Mouse (Mus musculus) embryonic fibroblast, embryonic 13.5 days (primary cell): ENCODE data around the gene Pde4d. TPM values are rescaled to one million over a fixed set of nuclear protein-coding genes. Genes with fewer than 3 reads are reported as not detected.

ENCODE experiments used
- H3K27ac ChIP-seq: 2 replicates; pipeline ENCODE4 v1.5.1; 2012; ENCODE audit warnings: low read length, control low read depth, inconsistent platforms; ENCODE audit not compliant: insufficient read depth
- H3K4me1 ChIP-seq: 2 replicates; pipeline ENCODE4 v1.6.1; 2011; ENCODE audit warnings: low read length; ENCODE audit not compliant: control insufficient read depth, insufficient read depth
- H3K4me3 ChIP-seq: 2 replicates; pipeline ENCODE4 v1.5.1; 2011; ENCODE audit warnings: mild to moderate bottlenecking, control low read depth, low read length; ENCODE audit not compliant: insufficient read depth
- CTCF ChIP-seq: IDR thresholded peaks from 2 replicates; pipeline ENCODE4 v1.5.1; 2011; ENCODE audit warnings: mild to moderate bottlenecking, control low read depth, low read length, moderate library complexity, borderline replicate concordance; ENCODE audit not compliant: insufficient read depth
- POLR2A ChIP-seq: IDR thresholded peaks from 2 replicates; pipeline ENCODE4 v1.6.1; 2011; ENCODE audit warnings: low read depth, mild to moderate bottlenecking, control low read depth, low read length, moderate library complexity
- polyA plus RNA-seq: library from polyadenylated mRNA; stranded (reverse); fragments of >200 nt; gene quantifications from 2 replicates; pipeline ENCODE4 v1.2.4, GENCODE M21; 2011; ENCODE audit warnings: low read depth; ENCODE audit not compliant: missing spikeins, insufficient read length

Gene Pde4d
- polyA plus RNA-seq, 1 experiment: 26.9 TPM

- no peak overlapping the region for H3K27ac ChIP-seq
- no peak for TF ChIP-seq POLR2A
- no peak for TF ChIP-seq CTCF
- H3K4me1 ChIP-seq: no peaks in the 10 kb centered on the region
- no peak overlapping the region for H3K4me3 ChIP-seq
Measured at GRCm38 (mm10) chr13:109362340-109362739, 912.6 kb downstream of the Pde4d start.

GRCm38 (mm10) chr13:109374465-109374864, 924.7 kb downstream of the Pde4d start:
- H3K4me3 ChIP-seq: no peak overlapping the region
- TF ChIP-seq POLR2A (no peak), CTCF (no peak)
- no peak overlapping the region for H3K27ac ChIP-seq
- no peaks in the 10 kb centered on the region for H3K4me1 ChIP-seq

DNA sequence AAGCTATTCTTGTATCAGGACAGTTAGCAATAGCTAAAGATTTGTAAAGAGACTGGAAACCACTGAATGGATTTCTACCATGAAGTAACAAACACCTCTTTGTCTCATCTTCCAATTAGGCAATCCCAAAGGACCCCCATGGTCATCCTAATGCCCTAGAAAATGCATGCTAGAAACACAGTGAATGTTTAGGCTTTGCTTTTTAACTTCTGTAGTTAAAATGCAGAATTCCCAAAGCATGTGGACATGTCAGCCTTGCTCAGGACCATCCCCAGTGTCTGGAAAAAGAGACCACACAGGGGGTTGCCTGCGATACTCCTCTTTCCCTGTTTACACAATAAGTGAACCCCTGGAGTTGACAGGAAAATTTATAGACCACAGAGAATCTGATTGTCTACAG, 926.9 kb downstream of the Pde4d start:
- H3K27ac ChIP-seq: no peak overlapping the region
- no peaks in the 10 kb centered on the region for H3K4me1 ChIP-seq
- TF ChIP-seq CTCF (no peak), POLR2A (no peak)
- no peak overlapping the region for H3K4me3 ChIP-seq

GRCm38 (mm10) chr13:109380149-109380548, 930.4 kb downstream of the Pde4d start:
- no peak overlapping the region for H3K27ac ChIP-seq
- no peak overlapping the region for H3K4me3 ChIP-seq
- H3K4me1 ChIP-seq: no peaks in the 10 kb centered on the region
- TF ChIP-seq CTCF (no peak), POLR2A (no peak)

DNA sequence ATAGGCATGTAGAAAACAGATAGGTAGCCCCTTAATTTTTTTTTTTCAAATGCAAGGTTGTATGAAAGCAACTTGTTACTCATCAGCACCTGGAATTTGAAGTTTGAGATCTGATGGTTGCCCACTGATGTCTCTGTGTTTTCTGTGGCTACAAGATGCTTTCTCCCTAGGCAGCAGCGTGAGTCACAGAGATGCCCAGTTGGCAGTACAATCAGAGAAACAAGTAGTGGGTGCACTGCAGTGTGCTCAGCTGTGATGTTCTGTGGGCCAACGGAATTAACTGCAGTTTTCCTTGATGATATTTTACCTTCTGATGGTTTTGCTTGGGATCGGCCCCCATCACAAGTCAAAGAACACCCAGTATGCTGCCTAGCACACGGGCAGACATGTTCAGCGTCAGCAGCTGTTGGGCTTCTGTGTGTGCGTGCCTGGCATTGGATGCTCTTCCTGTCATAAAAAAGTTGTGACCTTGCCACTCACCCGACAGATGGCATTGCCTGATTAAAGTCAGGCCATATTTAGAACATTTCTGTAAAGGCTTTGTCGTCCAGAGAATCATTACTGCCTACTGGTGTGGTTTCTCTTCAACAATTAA, 939.0 kb downstream of the Pde4d start:
- no peaks in the 10 kb centered on the region for H3K4me1 ChIP-seq
- no peak overlapping the region for H3K27ac ChIP-seq
- H3K4me3 ChIP-seq: no peak overlapping the region
- TF ChIP-seq CTCF (no peak), POLR2A (no peak)

DNA sequence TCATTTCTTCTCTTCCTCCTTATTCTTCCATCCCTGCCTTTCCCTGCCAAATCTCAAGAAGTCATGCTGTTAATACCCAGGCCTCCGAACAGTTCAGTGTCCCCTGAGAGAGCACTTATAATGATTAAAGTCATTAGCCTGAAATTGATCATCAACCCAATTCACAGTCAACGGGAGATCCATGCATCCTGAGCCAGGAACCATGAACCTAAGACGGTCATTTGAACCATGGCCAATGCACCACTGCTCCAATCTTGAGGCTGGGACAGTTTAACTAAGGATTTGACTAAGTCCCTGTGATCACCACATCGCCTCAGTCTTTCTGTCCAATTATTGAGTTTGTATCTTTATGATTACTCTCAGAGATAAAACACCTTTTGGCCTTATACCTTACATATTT, 952.6 kb downstream of the Pde4d start:
- no peak for TF ChIP-seq POLR2A
- no peak for TF ChIP-seq CTCF
- H3K4me1 ChIP-seq: no peaks in the 10 kb centered on the region
- no peak overlapping the region for H3K4me3 ChIP-seq
- no peak overlapping the region for H3K27ac ChIP-seq

DNA sequence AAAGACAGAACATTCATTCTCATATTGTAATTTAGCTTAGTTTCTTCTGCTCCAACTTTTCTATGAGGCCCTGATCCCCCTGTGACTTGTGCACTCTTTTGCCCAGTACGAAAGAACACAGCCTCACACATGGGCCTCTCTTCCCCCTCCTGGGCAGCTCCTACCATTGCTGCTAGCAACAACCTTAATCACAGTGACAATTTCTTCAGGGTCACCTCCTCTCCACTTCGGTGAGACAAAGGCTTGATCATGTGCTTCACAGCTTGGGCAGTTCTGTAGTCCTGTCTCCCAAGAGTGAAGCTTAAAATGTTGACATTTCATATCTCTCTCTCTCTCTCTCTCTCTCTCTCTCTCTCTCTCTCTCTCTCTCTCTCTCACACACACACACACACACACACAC, 953.2 kb downstream of the Pde4d start:
- TF ChIP-seq CTCF: no peak
- no peak for TF ChIP-seq POLR2A
- Histone ChIP-seq H3K27ac (no peak overlapping the region), H3K4me1 (no peaks in the 10 kb centered on the region), H3K4me3 (no peak overlapping the region)

DNA sequence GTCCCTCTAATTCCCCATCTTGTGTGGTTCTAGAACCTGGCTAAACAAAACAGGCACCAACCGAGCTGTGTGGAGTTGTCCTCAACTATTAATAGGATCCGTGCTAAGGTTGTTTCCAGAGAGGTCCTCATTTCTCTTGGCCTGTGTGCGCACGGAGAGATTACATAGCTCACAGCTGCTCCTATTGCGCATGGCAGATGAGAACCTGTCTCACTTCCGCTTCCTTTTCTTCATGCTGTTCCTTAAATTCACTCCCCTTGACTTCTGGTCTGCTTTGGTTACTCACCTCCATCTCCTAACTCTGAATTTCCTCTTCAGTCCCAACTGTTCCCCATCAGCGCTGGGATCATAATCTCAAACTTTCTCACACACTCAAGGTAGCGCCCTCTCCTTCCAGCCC, 956.6 kb downstream of the Pde4d start:
- no peak overlapping the region for H3K27ac ChIP-seq
- H3K4me1 ChIP-seq: 0 out of 2 replicates have a peak, but pooled peaks cover 1% of the 10 kb centered on the region
- TF ChIP-seq CTCF (no peak), POLR2A (no peak)
- H3K4me3 ChIP-seq: no peak overlapping the region

DNA sequence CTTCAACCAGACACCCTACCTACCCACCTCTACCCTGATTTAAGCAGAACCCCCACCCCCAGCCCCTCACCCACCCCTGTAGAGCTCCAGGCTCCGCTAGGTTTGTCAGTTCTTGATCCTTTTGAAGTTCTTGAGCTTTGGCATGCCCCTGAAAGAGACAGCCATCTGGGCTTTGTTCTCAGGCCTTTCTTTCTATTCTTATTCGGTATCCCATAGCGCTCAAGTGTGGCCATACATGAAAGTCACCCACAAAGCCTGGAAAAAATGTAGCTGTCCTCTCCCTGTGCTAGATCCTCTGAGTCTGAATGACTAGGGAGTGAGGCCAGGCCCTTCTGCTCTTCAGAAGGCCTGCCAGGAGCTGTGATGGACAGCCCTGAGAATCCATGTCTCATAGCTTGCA, 957.6 kb downstream of the Pde4d start:
- Histone ChIP-seq H3K4me3 (no peak overlapping the region), H3K4me1 (0 out of 2 replicates have a peak, but pooled peaks cover 1% of the 10 kb centered on the region), H3K27ac (no peak overlapping the region)
- TF ChIP-seq CTCF: no peak
- no peak for TF ChIP-seq POLR2A

GRCm38 (mm10) chr13:109420426-109420825, 970.7 kb downstream of the Pde4d start:
- no peak overlapping the region for H3K4me3 ChIP-seq
- H3K27ac ChIP-seq: no peak overlapping the region
- no peak for TF ChIP-seq POLR2A
- no peaks in the 10 kb centered on the region for H3K4me1 ChIP-seq

- no peak overlapping the region for H3K27ac ChIP-seq
- no peaks in the 10 kb centered on the region for H3K4me1 ChIP-seq
- no peak overlapping the region for H3K4me3 ChIP-seq
- TF ChIP-seq POLR2A: no peak
- no peak for TF ChIP-seq CTCF
Measured at GRCm38 (mm10) chr13:109424906-109425305, 975.2 kb downstream of the Pde4d start.
